Mouse (Mus musculus) olfactory bulb, adult 2 months (tissue): ENCODE data around the gene Zfp148. TPM values are rescaled to one million over a fixed set of nuclear protein-coding genes. Genes with fewer than 3 reads are reported as not detected.

ENCODE experiments used
- H3K27ac ChIP-seq: fragments of 200-500 bp; 2 replicates; pipeline ENCODE4 v1.5.1; 2012; ENCODE audit warnings: low read depth, low read length; ENCODE audit not compliant: insufficient read depth
- H3K4me1 ChIP-seq: fragments of 200-500 bp; 2 replicates; pipeline ENCODE4 v1.6.1; 2012; ENCODE audit warnings: low read length; ENCODE audit not compliant: control insufficient read depth, insufficient read depth
- H3K4me3 ChIP-seq: fragments of 200-500 bp; 2 replicates; pipeline ENCODE4 v1.5.1; 2012; ENCODE audit warnings: mild to moderate bottlenecking, low read depth, low read length, moderate library complexity; ENCODE audit not compliant: insufficient read depth
- CTCF ChIP-seq: fragments of 200-500 bp; IDR thresholded peaks from 2 replicates; pipeline ENCODE4 v1.5.1; 2012; ENCODE audit warnings: low read depth, mild to moderate bottlenecking, low read length, moderate library complexity; ENCODE audit not compliant: insufficient read depth
- POLR2A ChIP-seq: fragments of 200-500 bp; IDR thresholded peaks from 2 replicates; pipeline ENCODE4 v1.6.1; 2012; ENCODE audit warnings: mild to moderate bottlenecking, low read depth, low read length, moderate library complexity; ENCODE audit not compliant: insufficient read depth
- WGBS: fragments of 180-500 bp; shearing (Covaris S2); methylation state at CpG from one replicate; pipeline ENCODE4 v1.1.7; 2018; 5-methylcytosine and 5-hydroxymethylcytosine counted together
- polyA plus RNA-seq: library from polyadenylated mRNA; stranded (reverse); fragments of >200 nt; gene quantifications from 2 replicates; pipeline ENCODE4 v1.2.4, GENCODE M21; 2012; ENCODE audit warnings: low replicate concordance; ENCODE audit not compliant: missing spikeins, insufficient read depth, insufficient read length

Zfp148 gene
- polyA plus RNA-seq, 1 experiment = 48.4 TPM

GRCm38 (mm10) chr16:33344379-33344778 lies 36.3 kb upstream of the Zfp148 start:
- Histone ChIP-seq H3K27ac (peak overlapping the region; percentile 83), H3K4me1 (peaks cover 15% of the 10 kb centered on the region), H3K4me3 (0 out of 2 replicates have a peak overlapping the region, but pooled peaks have one; percentile 4)
- WGBS = 22% methylated on average over 9 of the region's 9 CpGs
- TF ChIP-seq CTCF (no peak), POLR2A (0 out of 2 replicates have a peak, but pooled peaks have one; percentile 21)

GRCm38 (mm10) chr16:33344875-33345274 lies 35.8 kb upstream of the Zfp148 start:
- Histone ChIP-seq H3K27ac (peak overlapping the region; percentile 83), H3K4me3 (no peak overlapping the region), H3K4me1 (peaks cover 15% of the 10 kb centered on the region)
- TF ChIP-seq POLR2A = no peak
- 31% methylated on average over 4 of the region's 4 CpGs for WGBS

- H3K4me1 ChIP-seq = peaks cover 15% of the 10 kb centered on the region
- no peak overlapping the region for H3K4me3 ChIP-seq
- no peak overlapping the region for H3K27ac ChIP-seq
- TF ChIP-seq CTCF = no peak
- TF ChIP-seq POLR2A = no peak
- WGBS = 79% methylated on average over 3 of the region's 3 CpGs
These were observed 34.3 kb upstream of the Zfp148 start for GRCm38 (mm10) chr16:33346376-33346775.

GRCm38 (mm10) chr16:33347134-33347533 lies 33.5 kb upstream of the Zfp148 start:
- Histone ChIP-seq H3K4me1 (peaks cover 15% of the 10 kb centered on the region), H3K4me3 (no peak overlapping the region), H3K27ac (no peak overlapping the region)
- 78% methylated on average over 5 of the region's 5 CpGs for WGBS
- no peak for TF ChIP-seq CTCF
- TF ChIP-seq POLR2A = no peak

- TF ChIP-seq CTCF (no peak), POLR2A (no peak)
- 88% methylated on average over 6 of the region's 6 CpGs for WGBS
- Histone ChIP-seq H3K4me3 (no peak overlapping the region), H3K4me1 (peaks cover 2% of the 10 kb centered on the region; the same call in 1 of the 2 replicates), H3K27ac (no peak overlapping the region)
These were observed 22.8 kb upstream of the Zfp148 start for GRCm38 (mm10) chr16:33357805-33358204.

GRCm38 (mm10) chr16:33365772-33366171 lies 14.9 kb upstream of the Zfp148 start:
- no peak overlapping the region for H3K4me3 ChIP-seq
- WGBS = 71% methylated on average over 6 of the region's 6 CpGs
- no peak overlapping the region for H3K27ac ChIP-seq
- 0 out of 2 replicates have a peak, but pooled peaks cover 3% of the 10 kb centered on the region for H3K4me1 ChIP-seq
- TF ChIP-seq CTCF (no peak), POLR2A (no peak)

- 67% methylated on average over 3 of the region's 3 CpGs for WGBS
- Histone ChIP-seq H3K27ac (no peak overlapping the region), H3K4me1 (0 out of 2 replicates have a peak, but pooled peaks cover 3% of the 10 kb centered on the region), H3K4me3 (no peak overlapping the region)
- TF ChIP-seq POLR2A (no peak), CTCF (no peak)
These were observed 12.0 kb upstream of the Zfp148 start for GRCm38 (mm10) chr16:33368632-33369031.

- Histone ChIP-seq H3K4me1 (0 out of 2 replicates have a peak, but pooled peaks cover 3% of the 10 kb centered on the region), H3K27ac (no peak overlapping the region), H3K4me3 (no peak overlapping the region)
- no peak for TF ChIP-seq CTCF
- 74% methylated on average over 6 of the region's 6 CpGs for WGBS
These were observed 9.8 kb upstream of the Zfp148 start for GRCm38 (mm10) chr16:33370836-33371235.

GRCm38 (mm10) chr16:33372611-33373010 lies 8.0 kb upstream of the Zfp148 start:
- H3K4me1 ChIP-seq = 0 out of 2 replicates have a peak, but pooled peaks cover 3% of the 10 kb centered on the region
- 51% methylated on average over 5 of the region's 5 CpGs for WGBS
- no peak for TF ChIP-seq POLR2A
- TF ChIP-seq CTCF = no peak
- no peak overlapping the region for H3K27ac ChIP-seq
- no peak overlapping the region for H3K4me3 ChIP-seq

- TF ChIP-seq CTCF (no peak), POLR2A (no peak)
- Histone ChIP-seq H3K4me1 (0 out of 2 replicates have a peak, but pooled peaks cover 3% of the 10 kb centered on the region), H3K27ac (no peak overlapping the region), H3K4me3 (no peak overlapping the region)
- WGBS = 95% methylated on average over 2 of the region's 2 CpGs
These were observed 7.3 kb upstream of the Zfp148 start for GRCm38 (mm10) chr16:33373326-33373725.
